8 mouse cellular contexts compared by ENCODE assay signal in genomic region chr14:20886266-20886665, GRCm38 (mm10). TPM values are rescaled to one million over a fixed set of nuclear protein-coding genes. Genes with fewer than 3 reads are reported as not detected.
A peak's percentile ranks its signal among the peaks of the same experiment; 100 is the strongest.
DNase-seq lines count a peak whose midpoint lies in the region; ATAC-seq and TF ChIP-seq lines count a peak whose summit lies in the region.

No protein-coding gene starts in this region.

- H3K9ac ChIP-seq in forebrain, postnatal 0 days = no peak overlapping the region
- H3K9ac ChIP-seq in forebrain, embryonic 11.5 days (ENCODE audit: low read length) = no peak overlapping the region
- H3K9ac ChIP-seq in liver, postnatal 0 days (replicated peaks) = no peak overlapping the region

- intact Hi-C loops in gastrocnemius, postnatal 14 days (cut with DNase I; ENCODE audit: low total_unique reads) = no loop called here

- no peak overlapping the region for H3K4me3 ChIP-seq in forebrain, postnatal 0 days (ENCODE audit: low read depth, low read length)
- no peak overlapping the region for H3K4me3 ChIP-seq in forebrain, embryonic 11.5 days (ENCODE audit: low read depth, low read length)
- no peak overlapping the region for H3K4me3 ChIP-seq in liver, postnatal 0 days (ENCODE audit: low read depth, low read length)
- H3K4me3 ChIP-seq in spleen, adult 2 months (ENCODE audit: extremely low read depth, insufficient read depth, insufficient read length) = no peak overlapping the region

- no peak for DNase-seq in forebrain, postnatal 0 days
- DNase-seq in forebrain, embryonic 11.5 days (ENCODE audit: low spot score) = no peak
- peak; percentile 17 for DNase-seq in right cerebral cortex, adult 18-20 months
- DNase-seq in right cerebral cortex, postnatal 36 days (ENCODE audit: low spot score in 2 of 2) = no peak
- peak; percentile 62 for DNase-seq in gastrocnemius, postnatal 14 days
- DNase-seq in liver, postnatal 0 days = no peak
- peak; percentile 19 to 76 for DNase-seq in spleen, adult 2 months (ENCODE audit: low read depth in 1 of 2, low spot score in 2 of 2)
- DNase-seq in yolk sac, embryonic 10.5 days (ENCODE audit: low spot score) = no peak

- 25% methylated on average over 4 of the region's 4 CpGs for WGBS in forebrain, postnatal 0 days
- WGBS in forebrain, embryonic 11.5 days = 20% methylated on average over 4 of the region's 4 CpGs
- 35% methylated on average over 4 of the region's 4 CpGs for whole genome bisulfite sequencing in liver, postnatal 0 days (ENCODE audit: insufficient replicate concordance)
- WGBS in spleen, adult 2 months = 38% methylated on average over 4 of the region's 4 CpGs

- no peak for ATAC-seq in forebrain, postnatal 0 days
- ATAC-seq in forebrain, embryonic 11.5 days (replicated peaks; ENCODE audit: low FRiP score) = no peak
- no peak for ATAC-seq in liver, postnatal 0 days

- H3K36me3 ChIP-seq in forebrain, postnatal 0 days (ENCODE audit: insufficient read depth) = no peaks in the 10 kb centered on the region
- no peaks in the 10 kb centered on the region for H3K36me3 ChIP-seq in forebrain, embryonic 11.5 days (ENCODE audit: control insufficient read depth, insufficient read depth, low read length)
- H3K36me3 ChIP-seq in liver, postnatal 0 days (replicated peaks; ENCODE audit: insufficient read depth, low read length) = no peaks in the 10 kb centered on the region
- H3K36me3 ChIP-seq in spleen, adult 2 months (ENCODE audit: control insufficient read depth, insufficient read depth, low read length) = no peaks in the 10 kb centered on the region

- TF ChIP-seq CTCF in forebrain, postnatal 0 days (IDR thresholded peaks at IDR 0.05; ENCODE audit: low read depth) = peak; percentile 31; the same call in 1 of the 2 replicates
- peak; percentile 57 for TF ChIP-seq CTCF in liver, postnatal 0 days (IDR thresholded peaks at IDR 0.05; ENCODE audit: low read depth)
- peak; percentile 38; the same call in 1 of the 2 replicates for TF ChIP-seq CTCF in spleen, adult 2 months (IDR thresholded peaks at IDR 0.05; ENCODE audit: extremely low read depth, insufficient read depth, insufficient read length, insufficient replicate concordance)

- H3K27me3 ChIP-seq in forebrain, postnatal 0 days (ENCODE audit: insufficient read depth, low read length) = no peaks in the 10 kb centered on the region
- H3K27me3 ChIP-seq in forebrain, embryonic 11.5 days (ENCODE audit: control insufficient read depth, insufficient read depth, low read length) = no peaks in the 10 kb centered on the region
- no peaks in the 10 kb centered on the region for H3K27me3 ChIP-seq in liver, postnatal 0 days (ENCODE audit: insufficient read depth, low read length)
- no peaks in the 10 kb centered on the region for H3K27me3 ChIP-seq in spleen, adult 2 months (ENCODE audit: control insufficient read depth, insufficient read depth, low read length)

- no peak for TF ChIP-seq EP300 in liver, postnatal 0 days (IDR thresholded peaks at IDR 0.05; ENCODE audit: low read depth)

- no peaks in the 10 kb centered on the region for H3K4me1 ChIP-seq in forebrain, postnatal 0 days (ENCODE audit: insufficient read depth)
- H3K4me1 ChIP-seq in forebrain, embryonic 11.5 days (replicated peaks; ENCODE audit: control insufficient read depth, insufficient read depth, low read length) = no peaks in the 10 kb centered on the region
- peaks cover 18% of the 10 kb centered on the region for H3K4me1 ChIP-seq in liver, postnatal 0 days (ENCODE audit: insufficient read depth)
- peaks cover 12% of the 10 kb centered on the region; the same call in 1 of the 2 replicates for H3K4me1 ChIP-seq in spleen, adult 2 months (ENCODE audit: control insufficient read depth, insufficient read depth, insufficient read length)

- no peaks in the 10 kb centered on the region for H3K9me3 ChIP-seq in forebrain, postnatal 0 days (ENCODE audit: low read length)
- H3K9me3 ChIP-seq in forebrain, embryonic 11.5 days (ENCODE audit: control insufficient read depth, low read length) = no peaks in the 10 kb centered on the region
- H3K9me3 ChIP-seq in liver, postnatal 0 days (ENCODE audit: low read length) = no peaks in the 10 kb centered on the region

- TF ChIP-seq POLR2A in spleen, adult 2 months (IDR thresholded peaks at IDR 0.05; ENCODE audit: low read depth, low read length) = no peak

- H3K27ac ChIP-seq in forebrain, postnatal 0 days (ENCODE audit: low read depth, low read length) = no peak overlapping the region
- no peak overlapping the region for H3K27ac ChIP-seq in forebrain, embryonic 11.5 days (ENCODE audit: low read depth, low read length)
- peak overlapping the region; percentile 80; the same call in 1 of the 2 replicates for H3K27ac ChIP-seq in liver, postnatal 0 days (ENCODE audit: low read depth)
- H3K27ac ChIP-seq in spleen, adult 2 months (ENCODE audit: insufficient read depth, low read length) = peak overlapping the region; percentile 78; the same call in 1 of the 2 replicates

- no peak overlapping the region for H3K4me2 ChIP-seq in forebrain, postnatal 0 days (ENCODE audit: low read depth)
- H3K4me2 ChIP-seq in forebrain, embryonic 11.5 days (ENCODE audit: low read depth, low read length, severe bottlenecking) = no peak overlapping the region
- H3K4me2 ChIP-seq in liver, postnatal 0 days (ENCODE audit: low read depth, low read length) = no peak overlapping the region

RNA-seq across cellular contexts. Expression of gene Vcl, which starts 42.9 kb away (rescaled TPM):
- total RNA-seq in forebrain, postnatal 0 days (2014; rRNA removed) = 15.5 and 21.6 TPM in 2 replicates
- 4.4 and 6.6 TPM in 2 replicates for polyA plus RNA-seq in forebrain, postnatal 0 days (2015; fragmentation: Nextera tagmentation; extraction: Ambion mirVana)
- 29.4 and 30.2 TPM in 2 replicates for polyA plus RNA-seq in forebrain, embryonic 11.5 days (2014; fragmentation: Nextera tagmentation; extraction: Ambion mirVana)
- 100 to 1,000 TPM in 1 of 2 experiments, 10 to 100 TPM in 1; 95.8 to 119 TPM for total RNA-seq in gastrocnemius, postnatal 14 days (2021)
- polyA plus RNA-seq in liver, postnatal 0 days (2015; fragmentation: Nextera tagmentation; extraction: Ambion mirVana) = 9.3 and 11.6 TPM in 2 replicates
- 20.3 and 25.0 TPM in 2 replicates for polyA plus RNA-seq in spleen, adult 2 months (2012; rRNA removed)

RNA-seq across cellular contexts. Expression of gene Plau, which starts 49.8 kb away (rescaled TPM):
- 0.62 and 1.1 TPM in 2 replicates for total RNA-seq in forebrain, postnatal 0 days (2014; rRNA removed)
- polyA plus RNA-seq in forebrain, postnatal 0 days (2015; fragmentation: Nextera tagmentation; extraction: Ambion mirVana) = 0.23 and 0.44 TPM in 2 replicates
- 0.25 and 0.31 TPM in 2 replicates for polyA plus RNA-seq in forebrain, embryonic 11.5 days (2014; fragmentation: Nextera tagmentation; extraction: Ambion mirVana)
- 10 to 100 TPM; 29.4 to 31.5 TPM for total RNA-seq in gastrocnemius, postnatal 14 days (2021)
- 0.83 and 0.84 TPM in 2 replicates for polyA plus RNA-seq in liver, postnatal 0 days (2015; fragmentation: Nextera tagmentation; extraction: Ambion mirVana)
- 1.0 and 1.2 TPM in 2 replicates for polyA plus RNA-seq in spleen, adult 2 months (2012; rRNA removed)

Comparison
In these comparisons a context has a peak if more than half of its experiments do, and no peak if none do; other contexts are left out.
1. DNase-seq: peak in right cerebral cortex, adult 18-20 months (single experiment), gastrocnemius, postnatal 14 days (single experiment) and spleen, adult 2 months (2 of 2); none in forebrain, postnatal 0 days (single experiment), forebrain, embryonic 11.5 days (single experiment), right cerebral cortex, postnatal 36 days (0 of 2), liver, postnatal 0 days (single experiment) and yolk sac, embryonic 10.5 days (single experiment).
2. H3K27ac ChIP-seq: peak in liver, postnatal 0 days (single experiment) and spleen, adult 2 months (single experiment); none in forebrain, postnatal 0 days (single experiment) and forebrain, embryonic 11.5 days (single experiment).
3. Peak in every context shown above with its lines, with median percentiles within 50 percentile points of each other: CTCF ChIP-seq.